ENCODE assay signal across 14 mouse cellular contexts in the genomic region with DNA sequence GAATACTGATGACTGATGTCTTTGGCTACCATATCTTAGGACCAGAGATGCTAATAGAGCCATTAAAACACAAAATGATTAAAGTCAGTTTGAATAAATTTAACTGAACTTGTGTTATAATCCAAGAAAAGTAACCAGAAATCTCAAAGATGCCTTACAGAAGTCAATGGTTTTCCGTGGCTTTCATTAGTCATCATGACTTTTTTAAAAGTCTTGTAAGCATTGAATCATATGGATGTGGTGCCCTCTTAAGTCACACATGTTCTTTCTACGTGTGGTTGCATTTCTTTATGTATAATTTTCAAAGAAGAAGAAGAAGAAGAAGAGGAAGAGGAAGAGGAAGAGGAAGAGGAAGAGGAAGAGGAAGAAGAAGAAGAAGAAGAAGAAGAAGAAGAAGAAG.
"Had no signal": no experiment of that assay in that cellular context is flagged by ENCODE, and none has a peak within 500 bp of the region (broad histone marks: within the 10 kb centered on the region; RNA-seq: fewer than 3 reads in every experiment).

No protein-coding gene starts in this region.

- DNase-seq: cerebellum, adult 9-11 months; cerebellum, postnatal 14 days; cerebellum, postnatal 25 days; cerebellum, postnatal 36 days; embryo, embryonic 11 days; forebrain, postnatal 0 days; gastrocnemius, adult 2 months; gastrocnemius, postnatal 10 days; gastrocnemius, postnatal 14 days; gastrocnemius, postnatal 25 days; gastrocnemius, postnatal 36 days; heart, adult 11 months; heart, adult 18-20 months; heart, adult 2 months had no signal
